Mouse (Mus musculus) kidney, postnatal 10 days (tissue): ENCODE measurements at regions not wholly inside any gene's neighbourhood (a gene's known extent, or its start where the extent isn't known, plus 50 kb on each side); places are given as distances from the start of the nearest gene placed in this dataset.

ENCODE experiments used
- DNase-seq: peaks from one replicate; pipeline ENCODE4 v3.0.0; 2021; ENCODE audit warnings: mixed read lengths

- no peak for DNase-seq
These were observed 416.6 kb downstream of the Vrk1 start for GRCm38 (mm10) chr12:106426631-106427030.

DNA sequence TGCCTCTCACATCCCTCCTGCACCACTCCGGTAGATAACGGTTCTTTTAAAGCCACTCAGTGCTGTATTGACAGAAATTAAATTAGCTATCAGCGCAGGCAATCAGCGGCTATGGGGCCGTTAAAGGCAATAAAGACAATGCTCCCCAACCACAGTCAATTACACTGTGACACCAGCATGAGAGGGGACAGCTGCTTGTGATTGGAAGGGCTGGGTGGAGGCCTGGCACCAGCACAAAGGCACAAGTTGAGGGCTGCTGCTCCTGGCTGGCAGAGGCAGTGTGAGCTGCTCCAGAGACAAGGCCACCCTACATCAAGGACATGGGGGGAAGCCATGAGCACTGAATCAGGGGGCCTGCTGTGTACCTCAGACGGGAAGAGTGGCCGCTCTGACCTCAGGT lies 420.0 kb downstream of the Vrk1 start:
- DNase-seq: no peak

GRCm38 (mm10) chr12:106445151-106445550 lies 435.1 kb downstream of the Vrk1 start:
- no peak for DNase-seq

DNA sequence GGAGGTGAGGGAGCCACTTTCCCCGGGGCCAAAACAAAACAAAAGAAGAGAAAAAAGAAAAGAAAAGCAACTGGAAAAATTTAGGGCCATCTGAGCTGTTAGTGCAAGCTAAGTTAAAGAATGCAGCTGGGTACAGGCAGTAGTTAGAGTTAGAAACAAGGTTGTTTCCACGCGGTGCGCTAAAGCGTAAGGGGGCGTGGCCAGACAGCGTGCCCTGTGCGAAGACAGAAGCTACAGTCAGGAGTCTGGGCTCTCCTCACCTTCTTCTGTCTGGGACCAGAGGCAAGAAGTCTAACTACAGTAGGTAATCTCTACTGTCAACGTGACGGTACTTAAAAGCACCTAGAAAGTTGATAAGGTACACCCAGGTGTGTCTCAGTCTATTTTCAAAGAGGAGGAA lies 435.9 kb downstream of the Vrk1 start:
- DNase-seq: no peak

DNA sequence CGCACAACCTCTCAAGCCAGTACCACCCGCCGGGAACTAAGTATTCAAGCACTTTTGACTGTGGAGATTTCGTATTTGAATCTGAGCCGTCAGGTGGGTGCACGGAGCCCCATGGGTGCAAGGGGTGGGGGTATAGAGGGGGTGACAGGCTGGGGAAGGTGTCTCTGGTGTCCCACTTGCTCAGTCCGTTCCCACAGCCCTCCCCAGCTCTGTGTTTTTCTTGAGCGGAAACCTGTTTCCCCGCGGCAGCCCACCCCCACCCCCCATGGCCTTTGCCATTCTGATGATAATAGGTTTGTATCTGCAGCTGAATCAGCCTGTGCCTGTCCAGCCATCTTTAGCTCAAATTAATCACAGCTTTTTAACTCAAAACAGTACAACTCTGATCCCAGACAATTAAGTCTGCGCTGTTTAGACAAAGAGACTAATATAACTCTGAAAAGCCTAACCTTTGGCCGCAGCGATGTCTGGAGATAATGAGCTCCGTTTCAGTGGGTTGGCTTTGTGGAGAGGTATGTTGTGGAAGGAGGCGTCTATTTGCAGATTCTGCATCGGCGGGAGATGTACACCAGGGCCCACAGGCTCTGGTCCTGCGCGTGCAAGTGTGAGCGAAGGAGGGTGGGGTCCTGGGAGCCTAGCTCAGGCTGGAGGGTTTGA lies 437.0 kb downstream of the Vrk1 start:
- DNase-seq: no peak

DNA sequence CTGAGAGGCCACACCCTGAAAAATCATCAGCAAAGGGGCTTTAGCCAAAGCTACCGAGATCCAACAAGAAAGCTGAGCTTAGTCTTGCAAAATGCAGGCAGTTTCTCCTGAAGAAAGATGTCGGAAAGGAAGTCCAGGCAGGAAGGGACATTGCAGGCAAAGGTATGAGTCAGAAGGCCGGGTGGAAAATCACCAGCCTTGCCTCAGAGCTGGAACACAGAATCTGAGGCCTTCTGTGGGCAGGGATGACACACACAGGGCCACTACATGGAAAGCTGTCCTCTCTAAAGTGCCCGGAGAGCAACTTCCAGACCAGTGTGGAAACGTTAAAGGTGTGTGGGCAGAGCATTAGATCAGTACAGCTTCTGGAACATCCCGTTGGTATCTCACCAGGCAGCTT lies 438.5 kb downstream of the Vrk1 start:
- DNase-seq: no peak

GRCm38 (mm10) chr12:106453491-106453890 lies 443.5 kb downstream of the Vrk1 start:
- DNase-seq: no peak

GRCm38 (mm10) chr12:106458215-106458614 lies 448.2 kb downstream of the Vrk1 start:
- DNase-seq: no peak

GRCm38 (mm10) chr12:106460650-106461049 lies 450.6 kb downstream of the Vrk1 start:
- DNase-seq: no peak

GRCm38 (mm10) chr12:106462281-106462680 lies 452.3 kb downstream of the Vrk1 start:
- no peak for DNase-seq

DNA sequence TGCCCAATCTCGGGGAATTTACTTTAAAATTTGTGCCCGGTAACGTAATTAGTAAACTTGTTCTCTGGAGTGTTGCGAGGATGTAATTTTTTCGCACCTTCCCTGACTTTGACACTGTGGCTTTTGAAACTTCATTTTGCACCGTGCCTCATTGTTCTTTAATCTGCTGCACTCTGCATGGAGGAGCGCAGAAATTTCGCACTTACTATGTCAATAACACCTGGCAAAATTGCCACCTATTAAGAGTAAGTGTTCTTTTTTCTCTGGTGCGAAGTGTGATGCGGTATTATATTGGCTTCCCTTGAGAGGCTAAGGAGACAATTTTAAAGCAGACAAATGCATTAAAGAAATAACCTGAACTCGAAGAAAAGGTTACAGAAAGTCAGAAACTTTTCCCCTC lies 454.7 kb downstream of the Vrk1 start:
- DNase-seq: no peak

- no peak for DNase-seq
These were observed 458.3 kb downstream of the Vrk1 start for GRCm38 (mm10) chr12:106468173-106468860.

- no peak for DNase-seq
These were observed 464.6 kb downstream of the Vrk1 start for GRCm38 (mm10) chr12:106474501-106475165.

- DNase-seq: no peak
These were observed 465.5 kb downstream of the Vrk1 start for GRCm38 (mm10) chr12:106475486-106476050.

- no peak for DNase-seq
These were observed 467.1 kb downstream of the Vrk1 start for GRCm38 (mm10) chr12:106477040-106477665.

GRCm38 (mm10) chr12:106477731-106478130 lies 467.7 kb downstream of the Vrk1 start:
- no peak for DNase-seq

GRCm38 (mm10) chr12:106478381-106478781 lies 468.4 kb downstream of the Vrk1 start:
- no peak for DNase-seq

DNA sequence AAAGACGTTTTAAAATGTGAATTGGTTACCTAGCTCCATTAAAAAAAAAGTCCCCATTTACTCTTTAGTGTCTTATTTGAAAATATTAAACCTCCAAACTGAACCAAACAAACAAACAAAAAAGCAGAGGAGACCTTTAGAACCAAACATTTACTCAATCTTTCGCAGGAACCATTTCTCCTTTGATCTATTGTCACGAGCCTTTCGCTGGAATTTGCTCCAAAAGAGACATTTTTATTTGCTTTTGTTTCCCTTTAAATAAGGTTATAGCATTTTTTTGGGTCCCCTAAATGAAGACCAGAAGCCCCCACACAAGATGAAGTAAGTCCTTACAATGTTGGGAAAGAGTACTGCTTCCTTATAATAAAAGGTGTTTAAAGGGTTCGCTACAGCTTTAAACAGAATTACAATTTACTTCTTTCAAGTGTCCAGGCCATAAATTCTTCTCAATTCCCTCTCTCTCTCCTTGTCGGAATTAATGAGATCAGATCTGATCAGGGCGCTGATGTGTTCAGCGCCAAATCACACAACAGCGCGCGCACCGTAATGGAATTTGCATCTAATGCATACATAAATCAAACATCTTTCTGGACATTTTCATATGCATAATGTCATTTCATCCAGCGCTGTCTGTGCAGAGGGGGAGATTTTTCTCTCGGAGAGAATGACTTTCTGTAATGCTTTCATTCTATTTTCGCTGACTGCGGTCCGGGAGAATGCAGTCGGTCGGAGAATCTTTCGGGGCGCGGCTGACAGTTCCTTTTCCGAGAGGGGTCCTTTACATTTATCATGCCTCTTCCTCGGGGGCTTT lies 469.2 kb downstream of the Vrk1 start:
- DNase-seq: no peak

GRCm38 (mm10) chr12:106479878-106480194 lies 469.8 kb downstream of the Vrk1 start:
- DNase-seq: no peak

- no peak for DNase-seq
These were observed 470.4 kb downstream of the Vrk1 start for GRCm38 (mm10) chr12:106480281-106481060.

DNA sequence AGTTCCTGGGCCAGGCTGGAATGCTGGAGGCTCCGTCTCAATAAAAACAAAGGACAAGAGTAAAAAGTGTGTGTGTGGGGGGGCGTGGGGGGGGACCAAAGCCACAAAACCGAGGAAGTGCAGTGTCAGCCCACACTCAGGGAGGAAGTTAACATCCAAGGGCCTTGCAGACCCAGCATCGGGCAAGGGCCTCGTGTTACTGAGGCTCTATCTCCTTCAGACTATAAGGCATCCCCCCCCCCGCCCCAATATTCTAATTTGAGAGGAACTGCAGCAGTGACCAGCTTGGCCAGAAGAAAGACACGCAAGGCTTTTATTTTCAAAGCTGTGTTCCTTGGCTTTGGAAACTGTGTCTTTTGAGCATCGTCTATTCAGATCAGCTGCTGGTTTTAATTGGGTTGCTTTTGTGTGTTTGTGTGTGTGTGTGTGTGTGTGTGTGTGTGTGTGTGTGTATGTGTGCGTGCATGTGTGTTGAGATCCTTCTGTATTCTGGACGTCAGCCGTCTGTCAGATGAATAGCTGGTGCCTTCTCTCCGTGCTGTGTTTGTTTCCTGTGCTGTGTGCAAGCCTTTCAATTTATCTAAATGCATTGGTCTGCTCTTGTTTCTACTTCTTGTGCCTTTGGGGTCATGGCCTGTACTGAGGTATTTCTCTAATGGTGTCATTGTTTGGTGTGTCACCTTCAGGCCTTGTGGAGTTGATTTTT lies 491.7 kb downstream of the Vrk1 start:
- DNase-seq: no peak
